Mouse (Mus musculus) CH12.LX (cell line): ENCODE data around the gene Kifap3. TPM values are rescaled to one million over a fixed set of nuclear protein-coding genes. Genes with fewer than 3 reads are reported as not detected.
"Not testable (repeated sequence)": the region's sequence is repeated elsewhere in the genome, so short reads cannot be mapped to it uniquely, and the experiment has no call there.

ENCODE experiments used
- DNase-seq: peaks from one replicate; pipeline ENCODE4 v3.0.0-alpha.2; 2013; ENCODE audit errors: extremely low read depth
- H3K27ac ChIP-seq: 2 replicates; pipeline ENCODE4 v1.5.1; 2012; ENCODE audit warnings: low read depth, mild to moderate bottlenecking, control low read depth, moderate library complexity; ENCODE audit not compliant: insufficient read depth
- H3K27me3 ChIP-seq: replicated peaks from 2 replicates; pipeline ENCODE3; 2012; ENCODE audit warnings: inconsistent platforms
- H3K36me3 ChIP-seq, 2 experiments: replicated peaks in 1 of 2; 2 replicates each; pipeline versions ENCODE3 to v1.6.1; 2012; ENCODE audit warnings: inconsistent platforms in 1 of 2, low read length in 1 of 2, mild to moderate bottlenecking in 1 of 2, mixed read lengths in 1 of 2, moderate library complexity in 1 of 2; ENCODE audit not compliant: control insufficient read depth in 1 of 2, insufficient read depth in 1 of 2
- H3K4me1 ChIP-seq, 2 experiments: 2 replicates each; pipeline ENCODE4 v1.6.1; 2012; ENCODE audit warnings: inconsistent platforms in 1 of 2, moderate library complexity in 1 of 2; ENCODE audit not compliant: insufficient read depth in 2 of 2, control insufficient read depth in 1 of 2
- H3K4me2 ChIP-seq: 2 replicates; pipeline ENCODE4 v1.6.1; 2012; ENCODE audit warnings: low read depth, mild to moderate bottlenecking, control low read depth; ENCODE audit not compliant: poor library complexity, insufficient read depth, severe bottlenecking
- H3K4me3 ChIP-seq, 3 experiments: fragments of 150-350 bp in 1 of 3; sonication (generic) in 1 of 3; replicated peaks in 1 of 3; 2 replicates each; pipeline versions ENCODE3 to v1.5.1; 2011 to 2012; ENCODE audit warnings: low read depth in 2 of 3, low read length in 2 of 3, mild to moderate bottlenecking in 2 of 3, moderate library complexity in 2 of 3, control low read depth in 1 of 3, improper control_type of control experiment in 1 of 3, inconsistent platforms in 1 of 3, mixed read lengths in 1 of 3; ENCODE audit not compliant: poor library complexity in 1 of 3
- H3K79me2 ChIP-seq: replicated peaks from 2 replicates; pipeline ENCODE4 v1.6.1; 2012; ENCODE audit warnings: mild to moderate bottlenecking, moderate library complexity; ENCODE audit not compliant: control insufficient read depth, poor library complexity, insufficient read depth, severe bottlenecking; ENCODE audit errors: extremely low read depth
- H3K9ac ChIP-seq: 2 replicates; pipeline ENCODE4 v1.6.1; 2012; ENCODE audit warnings: low read depth, mild to moderate bottlenecking, control low read depth, moderate library complexity; ENCODE audit not compliant: insufficient read depth
- H3K9me3 ChIP-seq: replicated peaks from 2 replicates; pipeline ENCODE3; 2012; ENCODE audit warnings: low read length, inconsistent platforms, mixed read lengths
- CTCF ChIP-seq, 2 experiments: IDR thresholded peaks in 1 of 2; conservative IDR thresholded peaks in 1 of 2; 2 replicates each; pipeline ENCODE4 v1.5.1; 2011 to 2012; ENCODE audit warnings: low read depth in 2 of 2, low read length in 2 of 2, improper control_type of control experiment in 1 of 2, inconsistent platforms in 1 of 2, mild to moderate bottlenecking in 1 of 2, moderate library complexity in 1 of 2
- ETS1 ChIP-seq: conservative IDR thresholded peaks from 2 replicates; pipeline ENCODE4 v1.6.1; 2012; ENCODE audit warnings: low read depth, mild to moderate bottlenecking, inconsistent platforms, low read length, improper control_type of control experiment, moderate library complexity
- MAZ ChIP-seq: IDR thresholded peaks from 2 replicates; pipeline ENCODE4 v1.6.1; 2012; ENCODE audit warnings: low read depth, mild to moderate bottlenecking, inconsistent platforms, low read length, improper control_type of control experiment, moderate library complexity
- MEF2A ChIP-seq: IDR thresholded peaks from 2 replicates; pipeline ENCODE4 v1.6.1; 2014; ENCODE audit warnings: low read depth, mild to moderate bottlenecking, inconsistent platforms, low read length, improper control_type of control experiment, borderline replicate concordance
- MYC ChIP-seq: IDR thresholded peaks from 2 replicates; pipeline ENCODE4 v1.6.1; 2011; ENCODE audit warnings: low read depth, mild to moderate bottlenecking, improper control_type of control experiment, low read length
- NRF1 ChIP-seq: IDR thresholded peaks from 2 replicates; pipeline ENCODE4 v1.6.1; 2014; ENCODE audit warnings: low read depth, mild to moderate bottlenecking, inconsistent platforms, low read length, improper control_type of control experiment, moderate library complexity
- RAD21 ChIP-seq: IDR thresholded peaks from 2 replicates; pipeline ENCODE4 v1.6.1; 2011; ENCODE audit warnings: low read depth, mild to moderate bottlenecking, low read length, improper control_type of control experiment, moderate library complexity
- RCOR1 ChIP-seq: conservative IDR thresholded peaks from 2 replicates; pipeline ENCODE4 v1.6.1; 2012; ENCODE audit warnings: low read depth, mild to moderate bottlenecking, inconsistent platforms, low read length, improper control_type of control experiment
- SMC3 ChIP-seq: IDR thresholded peaks from 2 replicates; pipeline ENCODE4 v1.6.1; 2011; ENCODE audit warnings: low read depth, low read length, improper control_type of control experiment
- TBP ChIP-seq: conservative IDR thresholded peaks from 2 replicates; pipeline ENCODE4 v1.6.1; 2011; ENCODE audit warnings: low read depth, low read length, improper control_type of control experiment
- ZNF384 ChIP-seq: IDR thresholded peaks from 2 replicates; pipeline ENCODE4 v1.6.1; 2012; ENCODE audit warnings: low read depth, low read length, improper control_type of control experiment, inconsistent platforms
- dilution Hi-C: fragments of 300-500 bp; cut with MboI; formaldehyde crosslinking; loops from 2 replicates; pipeline ENCODE4 v1.14.3; 2020; ENCODE audit warnings: low sequenced_read_pairs; ENCODE audit not compliant: extremely low pct_unique_long_range_greater_than_20kb, extremely low pct_ligation_motif_present
- in situ Hi-C: fragments of 300-500 bp; cut with MboI; formaldehyde crosslinking; loops from 3 replicates; pipeline ENCODE4 v1.14.3; 2019; ENCODE audit warnings: low sequenced_read_pairs, low pct_ligation_motif_present, low pct_unique_long_range_greater_than_20kb, mixed read lengths
- polyA plus RNA-seq: library from polyadenylated mRNA; unstranded; fragments of >175 nt; gene quantifications from 2 replicates; pipeline ENCODE4 v1.2.1, GENCODE M21; 2012; ENCODE audit warnings: low read depth; ENCODE audit not compliant: insufficient read length
- total RNA-seq, 2 experiments: library from RNA; depleted of rRNA; stranded (reverse); fragments of 300-350 nt in 1 of 2; fragments of >200 nt in 1 of 2; gene quantifications; 2 replicates each; pipeline ENCODE4 v1.2.3; 2012 to 2014

The Kifap3 gene
- total and polyA plus RNA-seq, 3 experiments: 0.08 to 0.10 TPM; not detected in 1

GRCm38 (mm10) chr1:163757462-163758207 lies 21.7 kb upstream of the Kifap3 start:
- H3K4me3 ChIP-seq: no peak overlapping the region
- TF ChIP-seq SMC3: no peak
- TF ChIP-seq ZNF384: no peak
- TF ChIP-seq MEF2A: no peak
- TF ChIP-seq MYC: no peak
- no peak for TF ChIP-seq NRF1
- no peak for TF ChIP-seq ETS1
- no peak for TF ChIP-seq TBP
- TF ChIP-seq CTCF (conservative IDR thresholded peaks at IDR 0.05 in 1 of 2, IDR thresholded peaks at IDR 0.05 in 1 of 2; ENCODE audit: low read depth in 2 of 2, low read length in 2 of 2): no peak
- TF ChIP-seq RCOR1: no peak
- TF ChIP-seq, all 38 proteins: peak for 0
- no peak for DNase-seq
- Histone ChIP-seq H3K36me3 (no peaks in the 10 kb centered on the region), H3K27ac (no peak overlapping the region), H3K79me2 (no peaks in the 10 kb centered on the region), H3K4me1 (no peaks in the 10 kb centered on the region), H3K27me3 (no peaks in the 10 kb centered on the region), H3K4me2 (no peak overlapping the region), H3K9me3 (no peaks in the 10 kb centered on the region), H3K9ac (no peak overlapping the region)
- in situ Hi-C loops: no loop called here
- dilution Hi-C loops: no loop called here

GRCm38 (mm10) chr1:163783577-163783976 lies 4.2 kb downstream of the Kifap3 start:
- H3K9me3 ChIP-seq, H3K4me3 ChIP-seq, DNase-seq, H3K27me3 ChIP-seq, H3K27ac ChIP-seq, H3K9ac ChIP-seq, dilution Hi-C loops, H3K4me2 ChIP-seq, H3K79me2 ChIP-seq, H3K36me3 ChIP-seq, in situ Hi-C loops, H3K4me1 ChIP-seq: not testable (repeated sequence)

DNA sequence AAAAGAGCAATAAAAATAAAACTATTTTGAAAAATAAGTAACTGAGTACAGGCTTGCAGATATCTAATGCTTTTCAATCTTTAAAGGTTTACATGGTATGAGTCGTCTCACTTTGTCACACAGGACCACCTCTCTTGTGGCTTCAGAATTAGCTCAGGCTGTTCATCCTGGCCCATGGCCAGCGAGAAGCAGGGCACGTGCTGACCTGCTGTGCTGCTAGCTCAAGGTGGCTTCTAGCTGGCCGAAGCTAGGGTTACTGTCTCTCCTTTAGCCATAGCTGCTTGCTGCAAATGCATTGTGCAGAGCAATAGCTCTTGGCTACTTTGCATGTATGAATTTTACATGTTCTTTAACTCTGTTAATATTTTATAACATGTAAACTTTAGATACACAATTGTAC lies 42.0 kb downstream of the Kifap3 start:
- in situ Hi-C loops (no loop called here), dilution Hi-C loops (no loop called here)
- no peaks in the 10 kb centered on the region for H3K9me3 ChIP-seq
- no peaks in the 10 kb centered on the region for H3K27me3 ChIP-seq
- no peaks in the 10 kb centered on the region for H3K79me2 ChIP-seq
- H3K4me3 ChIP-seq: no peak overlapping the region
- no peak overlapping the region for H3K27ac ChIP-seq
- no peak for DNase-seq
- TF ChIP-seq MAZ (no peak), RAD21 (no peak)
- H3K9ac ChIP-seq: no peak overlapping the region
- no peaks in the 10 kb centered on the region; a peak in 2 of 4 replicates for H3K4me1 ChIP-seq
- no peak overlapping the region for H3K4me2 ChIP-seq
- no peaks in the 10 kb centered on the region for H3K36me3 ChIP-seq
